Mouse (Mus musculus): ENCODE measurements around the gene Reep3.

Reep3 gene

GRCm38 (mm10) chr10:67111044-67111798 is 14.5 kb upstream of the Reep3 start:
- no peak for DNase-seq (ENCODE audit: low read depth, low spot score)

- DNase-seq (ENCODE audit: low read depth, low spot score), result no peak
Measured at GRCm38 (mm10) chr10:67109635-67110034, 12.9 kb upstream of the Reep3 start.

DNA sequence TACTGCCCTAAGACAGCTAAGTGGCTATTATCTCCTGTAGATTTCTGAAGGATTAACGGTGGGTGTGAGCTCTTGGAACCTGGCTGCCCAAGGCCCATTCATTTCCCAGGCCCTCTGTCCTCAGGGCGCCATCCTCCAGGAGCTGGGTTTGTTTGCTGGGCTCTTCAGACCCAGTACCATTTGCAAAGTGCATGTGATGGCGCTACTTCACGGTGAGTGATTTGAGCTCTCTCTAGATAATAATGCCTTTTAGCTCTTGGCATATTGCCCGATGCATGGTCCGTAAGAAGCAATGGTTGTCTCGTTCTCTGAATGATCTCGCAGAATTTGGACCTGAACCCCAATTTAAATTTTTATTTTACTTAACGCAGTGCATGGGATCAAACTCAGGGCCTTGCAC is 11.4 kb upstream of the Reep3 start:
- no peak for DNase-seq (ENCODE audit: low read depth, low spot score)

- DNase-seq (ENCODE audit: low read depth, low spot score), result no peak
Measured at GRCm38 (mm10) chr10:67107017-67107761, 10.4 kb upstream of the Reep3 start.

- no peak for DNase-seq (ENCODE audit: low read depth, low spot score)
Measured at GRCm38 (mm10) chr10:67106400-67106799, 9.7 kb upstream of the Reep3 start.

DNA sequence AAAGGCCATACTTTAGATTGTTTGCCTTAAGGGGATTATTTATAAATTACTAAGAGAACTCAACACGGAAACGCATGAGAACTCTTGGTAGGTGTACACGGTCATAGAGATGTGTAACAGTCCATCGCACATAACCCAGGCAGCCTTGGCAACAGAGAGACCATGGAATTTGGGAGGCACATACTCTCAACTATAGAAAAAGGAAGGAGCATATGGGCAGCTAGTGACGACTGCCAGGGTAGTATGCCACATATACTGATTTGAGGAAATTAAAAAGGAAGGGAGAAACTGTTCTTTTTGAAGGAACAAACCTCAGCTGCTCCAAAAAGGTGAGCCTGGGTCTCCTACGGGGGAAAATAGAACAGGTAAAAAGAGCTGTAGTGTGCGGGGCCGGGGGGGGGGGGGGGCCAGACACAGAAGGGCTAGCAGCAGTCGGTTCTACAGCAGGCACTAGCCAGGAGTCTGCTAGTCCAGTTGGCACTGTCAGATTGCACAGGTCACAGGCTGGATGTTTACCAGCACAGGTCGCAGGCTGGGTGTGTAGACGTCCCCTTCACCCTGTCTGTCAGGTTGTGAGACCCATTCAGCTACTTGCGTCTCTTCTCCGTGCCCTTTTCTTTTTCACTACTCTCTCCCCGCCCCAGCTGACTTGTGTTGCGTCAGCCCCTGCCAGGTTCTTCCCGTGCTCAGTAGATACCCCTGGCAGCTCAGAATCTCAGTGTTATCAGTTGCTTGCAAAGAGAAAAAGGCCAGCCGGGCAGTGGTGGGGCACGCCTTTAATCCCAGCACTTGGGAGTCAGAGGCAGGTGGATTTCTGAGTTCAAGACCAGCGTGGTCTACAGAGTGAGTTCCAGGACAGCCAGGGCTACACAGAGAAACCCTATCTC is 8.8 kb upstream of the Reep3 start:
- no peak for DNase-seq (ENCODE audit: low read depth, low spot score)

DNA sequence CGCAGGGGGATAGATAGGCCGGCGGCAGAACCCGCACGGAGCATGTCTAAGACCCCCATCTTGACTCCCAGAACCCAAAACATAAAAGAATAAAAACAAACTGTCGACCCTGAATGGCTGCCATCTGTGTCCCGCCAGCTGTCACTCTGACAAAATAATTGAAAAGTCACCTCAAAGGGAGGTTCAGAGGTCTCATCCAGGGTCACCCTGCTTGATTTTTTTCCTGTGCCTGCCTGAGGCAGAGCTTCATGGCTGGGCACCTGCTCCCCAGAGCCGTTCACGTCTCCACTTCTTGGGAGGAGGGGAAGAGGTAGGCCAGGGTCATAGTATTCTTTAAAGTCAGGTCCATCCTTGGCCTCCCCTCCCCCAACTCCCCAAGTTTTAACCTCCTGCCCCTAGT is 7.8 kb upstream of the Reep3 start:
- no peak for DNase-seq (ENCODE audit: low read depth, low spot score)

DNA sequence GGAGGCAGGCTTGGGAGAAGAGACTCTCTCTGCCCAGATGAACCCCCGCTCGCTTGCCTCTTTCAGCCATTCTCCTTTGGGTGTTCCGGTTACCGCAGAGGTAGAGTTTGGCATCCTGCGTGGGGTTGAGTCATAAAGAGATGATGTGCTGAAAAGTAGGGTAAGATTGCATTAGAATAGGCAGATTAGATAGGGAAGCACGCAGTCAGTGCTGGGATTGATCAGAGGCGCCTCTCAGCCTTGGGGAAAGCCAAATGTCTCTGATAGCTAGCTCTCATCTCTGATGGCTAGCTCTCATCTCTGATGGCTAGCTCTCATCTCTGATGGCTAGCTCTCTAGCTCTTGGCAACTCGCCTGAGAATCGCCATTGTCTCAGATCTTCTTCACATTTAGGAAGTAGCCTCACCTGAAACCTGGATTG is 4.1 kb upstream of the Reep3 start:
- peak; percentile 69 for DNase-seq (ENCODE audit: low read depth, low spot score)

GRCm38 (mm10) chr10:67100011-67100661 is 3.4 kb upstream of the Reep3 start:
- DNase-seq (ENCODE audit: low read depth, low spot score), result peak; percentile 67

DNA sequence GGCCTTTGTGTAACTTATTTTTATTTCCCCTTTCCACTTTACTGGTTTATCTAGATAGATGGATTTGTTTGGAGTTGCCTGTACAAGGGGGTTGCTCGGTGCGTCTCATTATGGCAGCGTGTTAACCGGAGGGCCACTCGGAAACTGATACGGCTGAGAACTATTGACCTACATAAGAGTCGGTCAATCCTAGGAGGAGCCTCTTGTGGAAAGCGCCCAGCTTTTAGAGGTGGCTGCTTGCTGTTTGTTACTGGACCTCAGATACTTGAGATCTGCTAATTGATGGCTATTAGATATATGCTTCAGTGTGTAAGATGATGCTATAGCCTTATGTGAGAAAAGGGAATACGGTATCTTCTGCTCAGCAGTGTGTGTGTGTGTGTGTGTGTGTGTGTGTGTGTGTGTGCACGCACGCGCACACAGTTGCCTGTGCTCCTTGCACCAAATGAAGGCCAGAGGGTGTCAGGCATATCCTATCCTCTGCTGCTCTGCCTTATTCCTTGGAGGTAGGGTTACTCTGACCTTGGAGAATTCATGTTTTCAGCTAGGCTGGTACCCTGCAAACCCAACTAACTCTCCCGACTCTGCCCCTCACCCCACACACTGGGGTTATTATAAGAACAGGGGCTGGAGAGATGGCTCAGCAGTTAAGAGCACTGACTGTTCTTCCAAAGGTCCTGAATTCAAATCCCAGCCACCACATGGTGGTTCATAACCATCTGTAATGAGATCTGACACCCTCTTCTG is 2.6 kb upstream of the Reep3 start:
- DNase-seq (ENCODE audit: low read depth, low spot score), result no peak

DNA sequence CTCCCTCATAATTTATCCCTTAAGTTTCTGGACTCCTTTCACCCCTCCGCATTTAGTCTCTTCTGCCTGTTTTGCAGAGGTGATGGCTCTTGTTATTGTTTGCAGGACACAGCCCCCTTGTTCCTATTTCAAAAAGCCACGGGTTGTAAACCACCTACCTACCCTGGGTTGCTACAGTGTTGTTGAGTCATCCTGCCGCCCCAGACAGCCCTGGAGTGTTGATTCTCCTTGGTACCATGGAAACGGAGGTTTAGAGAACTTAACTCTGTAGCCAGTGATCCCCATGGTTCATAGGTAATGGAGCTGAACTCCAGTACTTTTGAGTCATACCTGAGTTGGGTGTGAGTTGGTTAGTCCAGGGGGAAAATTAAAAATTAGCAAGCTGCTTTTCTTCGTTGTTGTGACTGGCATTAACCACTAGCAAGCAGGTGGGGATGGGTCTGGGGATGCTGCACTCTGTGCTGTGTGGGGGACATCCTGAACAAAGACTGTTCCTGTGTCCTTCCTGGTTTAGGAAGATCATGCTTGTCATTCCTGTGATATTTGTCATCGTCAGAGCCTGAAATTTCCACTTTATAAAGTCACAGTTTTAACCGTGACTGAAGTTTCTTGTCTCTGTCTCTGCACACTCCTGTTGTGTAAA is 1.8 kb upstream of the Reep3 start:
- DNase-seq (ENCODE audit: low read depth, low spot score), result peak; percentile 78

DNA sequence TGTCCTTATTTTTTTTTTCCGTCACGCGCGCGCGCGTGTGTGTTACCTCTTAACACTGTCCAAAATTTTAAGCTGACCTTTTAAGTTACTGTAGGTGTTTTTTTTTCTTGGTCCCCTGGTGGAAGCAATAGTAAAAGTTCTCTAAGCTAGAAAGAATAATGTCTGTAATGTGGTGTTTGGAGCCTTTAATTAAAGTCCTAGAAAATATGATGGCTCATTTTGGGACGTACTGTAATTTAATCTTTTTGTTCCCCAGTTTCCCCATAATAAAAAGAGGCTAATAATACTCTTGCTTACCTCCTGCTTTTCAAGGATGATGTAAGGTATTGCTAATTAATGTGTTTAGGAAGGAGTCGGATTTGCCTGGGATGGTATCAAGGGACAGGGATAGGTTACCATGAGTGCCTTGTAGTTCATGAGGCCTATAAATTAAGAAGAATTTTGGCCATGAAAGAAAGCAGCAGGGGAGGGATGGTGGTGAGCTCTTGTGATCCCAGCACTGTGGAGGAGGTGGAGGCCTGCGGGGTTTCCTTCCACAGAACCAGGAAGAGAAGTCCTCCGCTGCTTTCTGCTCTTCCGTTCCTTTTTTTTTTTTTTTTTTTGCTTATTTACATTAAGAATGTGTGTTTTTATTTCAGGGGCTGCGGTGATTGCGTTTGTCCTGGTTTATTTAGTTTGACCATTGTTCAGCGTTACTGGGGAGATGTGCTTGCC is 849 bp upstream of the Reep3 start:
- DNase-seq (ENCODE audit: low read depth, low spot score), result peak; percentile 61

DNA sequence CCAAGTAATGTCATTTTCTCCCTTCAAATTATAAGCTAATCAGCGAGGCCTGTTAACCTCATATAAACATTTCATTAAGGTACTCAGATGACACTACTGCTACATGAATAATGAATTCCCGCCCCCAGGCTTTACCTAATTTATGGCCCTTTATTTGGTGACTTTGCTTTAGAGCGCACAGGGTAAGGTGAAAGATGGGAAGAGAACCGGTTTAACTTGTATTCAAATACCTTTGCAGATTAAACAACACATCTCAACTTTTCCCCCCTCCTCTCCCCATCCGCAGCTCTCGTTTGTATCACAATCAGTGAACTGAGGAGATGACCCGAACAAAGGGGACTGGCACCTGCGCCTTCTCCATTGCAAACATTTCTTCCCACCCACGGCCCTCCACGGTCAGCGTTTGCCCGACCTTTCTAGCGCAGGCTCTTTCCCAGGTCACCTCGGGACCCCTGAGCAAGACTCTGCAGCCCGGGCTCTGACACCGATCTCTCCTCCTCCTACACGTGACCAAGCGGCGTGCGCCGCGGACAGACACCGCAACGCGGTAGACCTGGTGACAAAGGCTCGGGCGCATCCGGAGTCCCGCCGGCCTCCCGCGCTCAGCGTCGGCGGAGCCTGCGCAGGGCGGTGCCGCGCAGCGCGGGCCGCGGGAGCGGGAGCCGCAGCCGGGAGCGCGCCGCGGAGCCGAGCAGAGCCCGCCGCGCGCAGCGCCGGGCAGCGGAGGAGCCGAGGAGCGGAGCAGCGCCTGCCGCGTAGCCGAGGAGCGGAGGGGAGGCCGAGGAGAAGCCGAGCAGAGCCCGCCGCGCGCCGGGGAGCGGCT is 736 bp downstream of the Reep3 start, which contains the start of gene Jmjd1c:
TSS of gene Jmjd1c (plus strand) at position 328 of the 823 bp plus-strand sequence.
- DNase-seq (ENCODE audit: low read depth, low spot score), result peak; percentile 86

- DNase-seq (ENCODE audit: low read depth, low spot score), result no peak
Measured at GRCm38 (mm10) chr10:67094922-67095321, 1.8 kb downstream of the Reep3 start.

DNA sequence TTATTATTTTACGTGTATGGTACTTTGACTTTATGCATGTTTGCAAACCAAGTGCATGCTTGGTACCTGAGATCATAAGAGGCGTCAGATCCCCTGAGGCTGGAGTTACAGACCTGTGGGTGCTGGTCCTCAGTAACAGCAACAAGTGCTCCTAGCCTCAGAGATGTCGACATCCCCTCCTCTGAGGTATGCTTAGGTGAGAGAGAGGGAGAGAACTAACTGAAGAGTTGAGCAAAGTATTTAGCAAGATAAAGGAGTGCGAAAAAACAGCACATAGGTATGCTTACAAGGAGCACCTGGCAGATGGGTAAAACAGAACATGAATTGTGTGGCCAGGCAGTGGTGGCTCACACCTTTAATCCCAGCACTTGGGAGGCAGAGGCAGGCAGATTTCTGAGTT is 6.1 kb downstream of the Reep3 start:
- no peak for DNase-seq (ENCODE audit: low read depth, low spot score)

- no peak for DNase-seq (ENCODE audit: low read depth, low spot score)
Measured at GRCm38 (mm10) chr10:67087447-67088226, 9.1 kb downstream of the Reep3 start.

DNA sequence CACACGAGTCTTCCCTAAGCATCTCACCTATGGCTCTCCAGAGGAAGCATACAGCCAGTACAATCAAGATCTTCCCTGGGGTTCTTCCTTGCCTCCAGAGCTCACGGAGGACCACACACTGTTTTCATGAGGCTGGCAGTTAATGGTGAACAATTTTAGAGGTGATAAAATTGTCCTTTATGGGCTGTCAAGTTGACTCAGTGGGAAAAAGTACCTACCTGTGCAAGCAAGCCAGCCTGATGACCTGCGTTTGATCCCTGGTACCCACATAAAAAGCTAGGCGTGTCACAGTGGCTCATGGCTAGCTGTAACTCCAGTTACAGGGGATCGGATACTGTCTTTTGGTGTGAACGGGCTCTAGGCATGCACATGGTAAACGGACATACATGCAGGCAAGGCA is 10.8 kb downstream of the Reep3 start:
- no peak for DNase-seq (ENCODE audit: low read depth, low spot score)

GRCm38 (mm10) chr10:67085124-67085523 is 11.6 kb downstream of the Reep3 start:
- DNase-seq (ENCODE audit: low read depth, low spot score), result no peak

Data from CD4-positive helper T cell, adult 2 months (primary cell).